Mouse (Mus musculus) E14TG2a.4 (cell line): Measurements from ENCODE around the gene Faim.

Source experiments
- CTCF ChIP-seq: conservative IDR thresholded peaks from 2 replicates; pipeline ENCODE4 v1.5.1; 2014; ENCODE audit warnings: low read length
- POU5F1 ChIP-seq: IDR thresholded peaks from 2 replicates; pipeline ENCODE4 v1.6.1; 2014; ENCODE audit warnings: low read length, borderline replicate concordance

GRCm38 (mm10) chr9:99041994-99042393 is 55.8 kb downstream of the Faim start:
- TF ChIP-seq CTCF, result no peak
- no peak for TF ChIP-seq POU5F1
